Mouse (Mus musculus): ENCODE data around the gene Smim4. TPM values are rescaled to one million over a fixed set of nuclear protein-coding genes. Genes with fewer than 3 reads are reported as not detected.

The Smim4 gene
- total and polyA plus RNA-seq, 3 experiments, result 19.1 to 38.0 (median 26.1) TPM

DNA sequence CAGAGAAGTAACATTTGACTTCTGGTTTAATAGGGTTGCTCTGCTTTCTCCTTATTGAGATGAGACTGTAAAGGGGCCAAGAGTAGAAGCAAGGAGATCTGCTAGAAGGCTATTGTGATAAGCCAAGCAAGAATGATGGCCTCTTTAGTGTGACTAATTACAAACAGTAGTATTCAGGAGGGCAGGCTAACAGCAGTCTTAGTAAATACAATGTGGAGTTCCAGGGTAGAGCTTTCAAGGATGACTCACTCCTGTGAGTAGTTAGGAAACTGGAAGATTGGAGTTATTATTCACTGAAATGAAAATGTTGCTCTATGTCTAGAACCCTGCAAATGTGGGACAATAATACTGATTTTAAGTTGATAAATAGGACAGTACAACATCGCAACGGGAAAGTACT lies 40.2 kb downstream of the Smim4 start:
- Histone ChIP-seq H3K4me2 (ENCODE audit: insufficient read depth, low read depth, poor library complexity, severe bottlenecking) (no peak overlapping the region), H3K4me1 (ENCODE audit: control insufficient read depth in 1 of 2, insufficient read depth in 2 of 2) (no peaks in the 10 kb centered on the region), H3K4me3 (replicated peaks in 1 of 3; ENCODE audit: low read depth in 2 of 3, low read length in 2 of 3, poor library complexity in 1 of 3) (no peak overlapping the region), H3K79me2 (replicated peaks; ENCODE audit: control insufficient read depth, extremely low read depth, insufficient read depth, poor library complexity, severe bottlenecking) (no peaks in the 10 kb centered on the region), H3K36me3 (replicated peaks in 1 of 2; ENCODE audit: control insufficient read depth in 1 of 2, insufficient read depth in 1 of 2, low read length in 1 of 2) (peaks cover 29 to 70% of the 10 kb centered on the region in 2 experiments), H3K9me3 (replicated peaks; ENCODE audit: low read length) (no peaks in the 10 kb centered on the region), H3K27me3 (replicated peaks) (no peaks in the 10 kb centered on the region), H3K27ac (ENCODE audit: insufficient read depth, low read depth) (no peak overlapping the region), H3K9ac (ENCODE audit: insufficient read depth, low read depth) (no peak overlapping the region)
- dilution Hi-C loops (cut with MboI; ENCODE audit: extremely low pct_ligation_motif_present, extremely low pct_unique_long_range_greater_than_20kb, low sequenced_read_pairs) (no loop called here), in situ Hi-C loops (cut with MboI; ENCODE audit: low pct_ligation_motif_present, low pct_unique_long_range_greater_than_20kb, low sequenced_read_pairs) (no loop called here)
- DNase-seq (ENCODE audit: extremely low read depth), result no peak
- TF ChIP-seq USF1 (IDR thresholded peaks at IDR 0.05; ENCODE audit: low read depth, low read length) (no peak), KAT2A (IDR thresholded peaks at IDR 0.05; ENCODE audit: insufficient replicate concordance, low read length) (no peak), EP300 (IDR thresholded peaks at IDR 0.05; ENCODE audit: low read length) (no peak), POLR2AphosphoS2 (IDR thresholded peaks at IDR 0.05; ENCODE audit: low read depth, low read length) (no peak), MAZ (IDR thresholded peaks at IDR 0.05; ENCODE audit: low read depth, low read length) (no peak), ZC3H11A (IDR thresholded peaks at IDR 0.05; ENCODE audit: low read depth, low read length) (no peak), RCOR1 (conservative IDR thresholded peaks at IDR 0.05; ENCODE audit: low read depth, low read length) (no peak), USF2 (conservative IDR thresholded peaks at IDR 0.05; ENCODE audit: low read depth, low read length) (no peak), CHD2 (IDR thresholded peaks at IDR 0.05; ENCODE audit: low read length) (no peak), MEF2A (IDR thresholded peaks at IDR 0.05; ENCODE audit: borderline replicate concordance, low read depth, low read length) (no peak), PAX5 (IDR thresholded peaks at IDR 0.05; ENCODE audit: low read length) (no peak), ZMIZ1 (IDR thresholded peaks at IDR 0.05; ENCODE audit: low read depth, low read length) (no peak), MAX (IDR thresholded peaks at IDR 0.05; ENCODE audit: low read length) (no peak)

DNA sequence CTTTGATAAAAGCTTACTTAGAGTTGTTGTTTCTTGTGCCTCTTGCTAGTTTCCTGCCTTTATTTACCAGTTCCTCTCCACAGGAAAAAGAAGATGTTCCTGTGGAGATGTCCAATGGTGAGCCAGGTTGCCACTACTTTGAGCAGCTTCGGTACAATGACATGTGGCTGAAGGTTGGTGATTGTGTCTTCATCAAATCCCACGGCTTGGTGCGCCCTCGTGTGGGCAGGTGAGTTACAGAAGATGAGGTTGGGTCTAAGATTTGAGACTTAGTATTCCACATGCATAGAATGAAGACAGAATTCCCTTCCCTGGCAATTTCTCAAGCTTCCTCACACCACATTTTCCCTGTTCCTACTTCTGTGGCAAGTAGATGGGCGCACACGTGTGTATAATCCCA lies 41.3 kb downstream of the Smim4 start:
- Histone ChIP-seq H3K4me3 (replicated peaks in 1 of 3; ENCODE audit: low read depth in 2 of 3, low read length in 2 of 3, poor library complexity in 1 of 3) (no peak overlapping the region), H3K4me1 (ENCODE audit: control insufficient read depth in 1 of 2, insufficient read depth in 2 of 2) (no peaks in the 10 kb centered on the region), H3K27ac (ENCODE audit: insufficient read depth, low read depth) (no peak overlapping the region), H3K9ac (ENCODE audit: insufficient read depth, low read depth) (no peak overlapping the region), H3K27me3 (replicated peaks) (no peaks in the 10 kb centered on the region), H3K9me3 (replicated peaks; ENCODE audit: low read length) (no peaks in the 10 kb centered on the region), H3K4me2 (ENCODE audit: insufficient read depth, low read depth, poor library complexity, severe bottlenecking) (no peak overlapping the region), H3K36me3 (replicated peaks in 1 of 2; ENCODE audit: control insufficient read depth in 1 of 2, insufficient read depth in 1 of 2, low read length in 1 of 2) (peaks cover 29 to 73% of the 10 kb centered on the region in 2 experiments), H3K79me2 (replicated peaks; ENCODE audit: control insufficient read depth, extremely low read depth, insufficient read depth, poor library complexity, severe bottlenecking) (no peaks in the 10 kb centered on the region)
- DNase-seq (ENCODE audit: extremely low read depth), result no peak
- TF ChIP-seq RAD21 (IDR thresholded peaks at IDR 0.05; ENCODE audit: low read depth, low read length) (no peak; the same call in 1 of the 2 replicates), SIN3A (IDR thresholded peaks at IDR 0.05; ENCODE audit: low read length) (no peak), CTCF (conservative IDR thresholded peaks at IDR 0.05 in 1 of 2, IDR thresholded peaks at IDR 0.05 in 1 of 2; ENCODE audit: low read depth in 2 of 2, low read length in 2 of 2) (peak in 1 of 2 experiments; percentile 46; a peak in 3 of 4 replicates)
- in situ Hi-C loops (cut with MboI; ENCODE audit: low pct_ligation_motif_present, low pct_unique_long_range_greater_than_20kb, low sequenced_read_pairs) (no loop called here), dilution Hi-C loops (cut with MboI; ENCODE audit: extremely low pct_ligation_motif_present, extremely low pct_unique_long_range_greater_than_20kb, low sequenced_read_pairs) (no loop called here)

Measured in CH12.LX (cell line).